Mouse (Mus musculus): Measurements from ENCODE around the gene Gdap1l1. TPM values are rescaled to one million over a fixed set of nuclear protein-coding genes. Genes with fewer than 3 reads are reported as not detected.

The Gdap1l1 gene
- polyA plus RNA-seq, 1 experiment from 2014 or later: 5.0 TPM

Other genes with a start within 250 kb of the Gdap1l1 start
- gene Tox2, start 235.4 kb upstream of the Gdap1l1 start, polyA plus RNA-seq (2015; fragmentation: Nextera tagmentation; extraction: Ambion mirVana): 5.6 and 5.7 TPM in 2 replicates
- 6.3 and 7.5 TPM in 2 replicates for gene Jph2, start 40.5 kb upstream of the Gdap1l1 start, polyA plus RNA-seq (2015; fragmentation: Nextera tagmentation; extraction: Ambion mirVana)
- 79.4 and 85.8 TPM in 2 replicates for gene Oser1, start 13.8 kb upstream of the Gdap1l1 start, polyA plus RNA-seq (2015; fragmentation: Nextera tagmentation; extraction: Ambion mirVana)
- 10.4 and 10.6 TPM in 2 replicates for gene Fitm2, start 34.2 kb downstream of the Gdap1l1 start, polyA plus RNA-seq (2015; fragmentation: Nextera tagmentation; extraction: Ambion mirVana)
- gene R3hdml, start 53.8 kb downstream of the Gdap1l1 start, polyA plus RNA-seq (2015; fragmentation: Nextera tagmentation; extraction: Ambion mirVana): 0.20 and 0.24 TPM in 2 replicates
- gene Hnf4a, start 68.3 kb downstream of the Gdap1l1 start, polyA plus RNA-seq (2015; fragmentation: Nextera tagmentation; extraction: Ambion mirVana): 86.6 and 88.5 TPM in 2 replicates
- 22.2 and 22.9 TPM in 2 replicates for gene Ttpal, start 163.8 kb downstream of the Gdap1l1 start, polyA plus RNA-seq (2015; fragmentation: Nextera tagmentation; extraction: Ambion mirVana)
- 55.4 and 57.1 TPM in 2 replicates for gene Serinc3, start 206.7 kb downstream of the Gdap1l1 start, polyA plus RNA-seq (2015; fragmentation: Nextera tagmentation; extraction: Ambion mirVana)
- 115 and 122 TPM in 2 replicates for gene Pkig, start 219.9 kb downstream of the Gdap1l1 start, polyA plus RNA-seq (2015; fragmentation: Nextera tagmentation; extraction: Ambion mirVana)